Mouse (Mus musculus): Measurements from ENCODE around the gene Cox6a1. TPM values are rescaled to one million over a fixed set of nuclear protein-coding genes. Genes with fewer than 3 reads are reported as not detected.

Gene Cox6a1
- polyA plus RNA-seq, 1 experiment: 742 TPM

DNA sequence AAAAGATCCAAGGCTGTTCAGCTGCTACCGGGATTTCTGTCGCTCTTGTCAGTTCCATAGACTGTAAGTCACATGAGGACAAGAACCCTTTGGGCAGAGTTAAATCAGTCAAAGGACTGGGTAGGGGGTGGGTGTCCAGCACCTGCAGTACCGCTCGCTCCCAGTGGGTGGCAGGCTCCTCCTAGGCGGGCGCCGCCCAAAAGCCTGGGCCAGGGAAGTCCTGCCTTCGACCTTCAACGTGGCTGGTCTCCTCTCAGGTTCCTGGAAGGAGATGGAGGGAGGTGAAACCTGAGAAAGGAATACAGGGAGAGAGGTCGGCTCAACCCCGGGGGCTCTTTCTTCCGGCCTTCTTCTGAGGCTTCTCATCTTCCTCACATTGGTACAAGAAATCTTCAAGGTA lies 10.1 kb upstream of the Cox6a1 start:
- H3K4me3 ChIP-seq (replicated peaks): no peak overlapping the region
- no peaks in the 10 kb centered on the region for H3K36me3 ChIP-seq (ENCODE audit: control insufficient read depth)
- no peaks in the 10 kb centered on the region for H3K9me3 ChIP-seq (ENCODE audit: control insufficient read depth, low read length)
- H3K4me1 ChIP-seq (ENCODE audit: control insufficient read depth): no peaks in the 10 kb centered on the region; the same call in 1 of the 2 replicates
- TF ChIP-seq GATA1 (IDR thresholded peaks at IDR 0.05; ENCODE audit: low read length) (no peak), TAL1 (IDR thresholded peaks at IDR 0.05; ENCODE audit: low read length) (no peak)
- H3K27me3 ChIP-seq (ENCODE audit: control insufficient read depth): peaks cover 33% of the 10 kb centered on the region

DNA sequence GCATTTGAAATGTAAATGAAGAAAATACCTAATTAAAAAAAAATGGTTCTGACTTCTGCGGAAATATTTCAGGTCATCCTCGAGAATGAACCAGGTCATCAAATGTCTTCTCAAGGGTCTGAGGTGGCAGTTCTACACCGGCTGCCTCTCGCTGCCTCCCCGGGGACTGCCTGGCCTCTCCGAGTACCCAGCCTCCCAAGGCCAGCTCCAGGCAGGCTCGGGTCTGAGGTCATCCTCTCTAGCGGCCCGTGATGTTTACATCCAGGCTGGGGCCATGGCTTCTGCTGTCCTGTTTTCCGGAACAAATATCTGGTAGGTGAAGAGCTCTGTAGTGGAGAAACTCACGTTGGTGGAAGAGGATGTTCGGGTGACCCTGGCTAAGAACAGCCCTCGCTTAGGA lies 6.3 kb upstream of the Cox6a1 start:
- H3K4me3 ChIP-seq (replicated peaks): no peak overlapping the region
- no peaks in the 10 kb centered on the region for H3K36me3 ChIP-seq (ENCODE audit: control insufficient read depth)
- H3K9me3 ChIP-seq (ENCODE audit: control insufficient read depth, low read length): peaks cover 3% of the 10 kb centered on the region
- peaks cover 2% of the 10 kb centered on the region for H3K4me1 ChIP-seq (ENCODE audit: control insufficient read depth)
- no peak for TF ChIP-seq GATA1 (IDR thresholded peaks at IDR 0.05; ENCODE audit: low read length)
- TF ChIP-seq TAL1 (IDR thresholded peaks at IDR 0.05; ENCODE audit: low read length): no peak
- H3K27me3 ChIP-seq (ENCODE audit: control insufficient read depth): peaks cover 25% of the 10 kb centered on the region

DNA sequence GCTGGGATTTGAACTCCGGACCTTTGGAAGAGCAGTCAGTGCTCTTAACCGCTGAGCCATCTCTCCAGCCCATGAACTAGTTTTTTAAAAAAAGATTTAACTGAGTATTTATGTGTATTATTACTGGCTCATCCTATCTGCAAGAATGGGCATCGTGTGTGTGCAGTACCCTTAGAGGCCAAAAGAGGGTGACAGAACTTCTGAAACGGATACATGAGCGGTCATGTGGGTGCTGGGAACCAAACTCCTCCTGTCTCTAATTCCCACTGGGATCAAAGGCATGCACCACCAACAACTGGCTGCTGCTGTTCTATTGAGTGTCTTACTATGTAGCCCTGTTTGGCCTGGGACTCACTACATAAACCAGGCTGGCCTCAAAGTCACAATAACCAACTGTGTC lies 2.6 kb upstream of the Cox6a1 start:
- peaks cover 10% of the 10 kb centered on the region for H3K36me3 ChIP-seq (ENCODE audit: control insufficient read depth)
- no peak overlapping the region for H3K4me3 ChIP-seq (replicated peaks)
- peaks cover 3% of the 10 kb centered on the region for H3K9me3 ChIP-seq (ENCODE audit: control insufficient read depth, low read length)
- no peak for TF ChIP-seq GATA1 (IDR thresholded peaks at IDR 0.05; ENCODE audit: low read length)
- TF ChIP-seq TAL1 (IDR thresholded peaks at IDR 0.05; ENCODE audit: low read length): no peak
- peaks cover 26% of the 10 kb centered on the region for H3K4me1 ChIP-seq (ENCODE audit: control insufficient read depth)
- H3K27me3 ChIP-seq (ENCODE audit: control insufficient read depth): peaks cover 22% of the 10 kb centered on the region

DNA sequence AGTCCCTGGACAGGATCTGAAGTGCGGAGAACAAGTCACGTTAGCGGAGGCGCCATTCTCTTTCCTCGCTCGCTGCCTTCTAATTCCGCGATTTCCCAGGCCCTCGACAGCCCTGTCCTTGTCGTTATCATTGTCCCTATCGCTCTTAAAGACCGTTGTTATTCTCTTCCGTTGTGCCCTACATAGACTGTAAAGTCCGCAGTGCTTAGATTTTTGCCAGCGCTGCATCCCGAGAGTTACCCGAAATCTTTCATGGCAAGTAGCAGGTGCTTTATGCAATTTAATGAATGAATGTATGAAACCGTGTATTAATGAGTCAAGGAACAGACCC lies 409 bp upstream of the Cox6a1 start:
- Histone ChIP-seq H3K4me3 (replicated peaks) (peak overlapping the region; percentile 78), H3K36me3 (ENCODE audit: control insufficient read depth) (peaks cover 32% of the 10 kb centered on the region), H3K4me1 (ENCODE audit: control insufficient read depth) (peaks cover 37% of the 10 kb centered on the region), H3K27me3 (ENCODE audit: control insufficient read depth) (peaks cover 11% of the 10 kb centered on the region), H3K9me3 (ENCODE audit: control insufficient read depth, low read length) (peaks cover 3% of the 10 kb centered on the region)
- TF ChIP-seq GATA1 (IDR thresholded peaks at IDR 0.05; ENCODE audit: low read length) (peak; percentile 60), TAL1 (IDR thresholded peaks at IDR 0.05; ENCODE audit: low read length) (no peak)

DNA sequence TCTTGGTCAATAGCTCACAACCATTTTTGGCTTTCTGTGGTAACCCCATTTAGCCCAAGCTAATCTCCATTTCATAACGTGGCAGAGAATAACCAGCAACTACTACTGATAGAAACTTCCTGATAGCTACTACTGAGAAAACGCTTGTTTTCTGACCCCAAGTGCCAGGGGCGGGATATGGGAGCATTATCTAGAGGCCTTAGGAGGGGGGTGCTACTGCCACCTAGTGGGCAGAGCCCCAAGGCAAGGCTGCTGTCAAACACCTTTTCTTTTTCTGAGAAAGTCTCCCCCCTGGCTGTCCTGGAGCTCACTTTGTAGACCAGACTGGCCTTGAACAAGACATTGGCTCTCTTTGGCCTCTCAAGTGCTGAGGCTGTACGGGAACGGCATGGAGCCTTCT lies 1.2 kb downstream of the Cox6a1 start:
- Histone ChIP-seq H3K4me3 (replicated peaks) (peak overlapping the region; percentile 78), H3K4me1 (ENCODE audit: control insufficient read depth) (peaks cover 45% of the 10 kb centered on the region), H3K36me3 (ENCODE audit: control insufficient read depth) (peaks cover 48% of the 10 kb centered on the region), H3K27me3 (ENCODE audit: control insufficient read depth) (peaks cover 5% of the 10 kb centered on the region), H3K9me3 (ENCODE audit: control insufficient read depth, low read length) (peaks cover 3% of the 10 kb centered on the region)
- peak; percentile 41; the same call in 1 of the 2 replicates for TF ChIP-seq GATA1 (IDR thresholded peaks at IDR 0.05; ENCODE audit: low read length)
- TF ChIP-seq TAL1 (IDR thresholded peaks at IDR 0.05; ENCODE audit: low read length): no peak

DNA sequence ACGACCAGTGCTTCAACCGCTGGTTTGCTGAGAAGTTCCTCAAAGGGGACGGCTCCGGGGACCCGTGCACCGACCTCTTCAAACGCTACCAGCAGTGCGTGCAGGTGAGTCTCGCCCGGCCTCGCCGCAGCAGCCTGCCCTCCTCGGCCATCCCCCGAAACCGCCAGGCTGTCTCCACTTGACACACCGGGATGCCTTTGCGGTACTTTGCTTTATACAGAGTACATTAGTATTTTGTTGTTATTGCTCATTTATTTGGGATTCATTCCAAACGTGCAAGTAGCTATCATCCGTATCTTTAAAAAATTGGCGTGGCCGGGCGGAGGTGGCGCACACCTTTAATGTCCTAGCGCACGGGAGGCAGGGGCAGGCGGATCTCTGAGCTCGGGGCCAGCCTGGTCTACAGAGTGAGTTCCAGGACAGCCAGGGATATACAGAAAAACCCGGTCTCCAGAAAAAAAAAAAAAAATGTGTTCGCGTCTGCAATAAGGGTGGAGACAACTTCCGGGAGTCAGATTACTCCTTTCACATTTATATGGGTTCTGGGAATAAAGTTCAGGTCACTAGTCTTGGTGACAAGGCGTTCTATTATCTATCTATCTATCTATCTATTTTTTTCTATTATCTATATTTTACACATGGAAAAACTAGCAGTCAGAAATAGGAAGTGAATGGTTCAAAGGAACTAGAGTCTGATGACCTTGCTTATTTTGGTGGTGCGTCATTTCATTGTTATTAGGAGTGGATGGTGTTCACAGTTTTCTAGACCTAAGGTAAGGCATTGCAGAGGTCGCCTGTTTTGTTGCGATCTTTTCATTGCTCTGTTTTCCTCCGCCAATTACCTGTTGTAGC lies 7.2 kb downstream of the Cox6a1 start:
- Histone ChIP-seq H3K4me1 (ENCODE audit: control insufficient read depth) (peaks cover 62% of the 10 kb centered on the region), H3K4me3 (replicated peaks) (peak overlapping the region; percentile 83), H3K9me3 (ENCODE audit: control insufficient read depth, low read length) (no peaks in the 10 kb centered on the region), H3K27me3 (ENCODE audit: control insufficient read depth) (no peaks in the 10 kb centered on the region), H3K36me3 (ENCODE audit: control insufficient read depth) (peaks cover 71% of the 10 kb centered on the region)
- no peak for TF ChIP-seq GATA1 (IDR thresholded peaks at IDR 0.05; ENCODE audit: low read length)
- TF ChIP-seq TAL1 (IDR thresholded peaks at IDR 0.05; ENCODE audit: low read length): no peak

DNA sequence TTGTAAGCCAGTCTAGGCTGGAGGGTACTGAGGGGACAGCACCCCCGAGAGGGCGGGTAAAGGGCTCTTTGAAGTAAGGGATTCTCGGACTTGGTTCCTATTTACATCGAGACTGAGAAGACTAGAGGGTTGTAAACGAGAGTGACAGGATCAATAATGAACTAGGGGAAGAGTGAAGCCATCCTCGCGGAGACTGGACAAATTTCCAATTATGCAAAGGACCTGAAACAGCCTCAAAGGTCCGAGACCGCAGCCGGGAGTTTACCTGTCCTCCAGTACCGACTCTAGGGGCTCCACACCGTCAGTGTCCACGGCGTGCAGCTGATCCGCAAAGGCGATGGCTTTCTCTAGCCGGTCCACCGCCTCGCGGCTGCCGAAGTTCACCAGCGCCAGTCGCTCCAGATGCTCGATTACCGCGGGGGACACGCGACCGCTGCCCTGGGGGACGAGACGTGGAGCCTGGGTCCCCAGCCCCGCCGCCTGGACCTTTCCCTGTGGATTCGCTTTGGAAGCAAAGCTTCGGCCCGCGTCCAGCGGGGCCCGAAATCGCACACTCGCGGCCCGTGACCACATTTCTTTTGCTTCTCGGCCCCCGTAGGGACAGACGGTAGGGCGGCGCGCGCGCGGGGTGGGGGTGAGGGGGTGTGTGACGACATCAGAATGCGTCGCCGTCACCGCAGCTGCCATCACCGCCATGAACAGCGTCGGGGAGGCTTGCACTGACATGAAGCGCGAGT lies 8.0 kb downstream of the Cox6a1 start, which contains the start of the genes Gatc and Triap1:
TSS of gene Gatc (minus strand) at position 602 of the 737 bp plus-strand sequence.
TSS of gene Triap1 (plus strand) at position 649 of the 737 bp plus-strand sequence.
- H3K4me1 ChIP-seq (ENCODE audit: control insufficient read depth): peaks cover 62% of the 10 kb centered on the region
- peak within 1 kb of the TSS; percentile 83 for H3K4me3 ChIP-seq (replicated peaks)
- peaks cover 71% of the 10 kb centered on the region for H3K36me3 ChIP-seq (ENCODE audit: control insufficient read depth)
- H3K9me3 ChIP-seq (ENCODE audit: control insufficient read depth, low read length): no peaks in the 10 kb centered on the region
- no peaks in the 10 kb centered on the region for H3K27me3 ChIP-seq (ENCODE audit: control insufficient read depth)
- TF ChIP-seq GATA1 (IDR thresholded peaks at IDR 0.05; ENCODE audit: low read length) (no peak), TAL1 (IDR thresholded peaks at IDR 0.05; ENCODE audit: low read length) (no peak)

DNA sequence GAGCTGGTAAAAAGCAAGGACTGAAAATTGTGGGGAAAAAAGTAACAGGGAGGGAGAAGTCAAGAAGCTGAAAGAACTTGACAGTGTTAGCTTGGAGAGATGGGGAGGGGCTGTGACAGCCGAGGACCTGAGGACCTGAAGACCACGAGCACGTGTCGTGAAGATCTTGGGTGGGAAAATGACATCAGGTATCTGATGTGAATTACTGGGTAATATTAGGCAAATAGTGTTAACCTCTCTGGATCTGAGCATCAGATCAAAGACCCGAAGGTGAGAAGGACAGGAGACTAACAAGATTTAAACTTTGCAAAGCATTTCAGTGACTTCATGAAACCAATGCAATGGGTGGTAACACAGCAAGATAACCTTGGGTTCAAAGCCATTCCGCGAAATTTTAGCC lies 8.8 kb downstream of the Cox6a1 start:
- Histone ChIP-seq H3K4me1 (ENCODE audit: control insufficient read depth) (peaks cover 67% of the 10 kb centered on the region), H3K36me3 (ENCODE audit: control insufficient read depth) (peaks cover 71% of the 10 kb centered on the region), H3K9me3 (ENCODE audit: control insufficient read depth, low read length) (no peaks in the 10 kb centered on the region), H3K4me3 (replicated peaks) (peak overlapping the region; percentile 83), H3K27me3 (ENCODE audit: control insufficient read depth) (no peaks in the 10 kb centered on the region)
- TF ChIP-seq GATA1 (IDR thresholded peaks at IDR 0.05; ENCODE audit: low read length): no peak
- TF ChIP-seq TAL1 (IDR thresholded peaks at IDR 0.05; ENCODE audit: low read length): no peak

DNA sequence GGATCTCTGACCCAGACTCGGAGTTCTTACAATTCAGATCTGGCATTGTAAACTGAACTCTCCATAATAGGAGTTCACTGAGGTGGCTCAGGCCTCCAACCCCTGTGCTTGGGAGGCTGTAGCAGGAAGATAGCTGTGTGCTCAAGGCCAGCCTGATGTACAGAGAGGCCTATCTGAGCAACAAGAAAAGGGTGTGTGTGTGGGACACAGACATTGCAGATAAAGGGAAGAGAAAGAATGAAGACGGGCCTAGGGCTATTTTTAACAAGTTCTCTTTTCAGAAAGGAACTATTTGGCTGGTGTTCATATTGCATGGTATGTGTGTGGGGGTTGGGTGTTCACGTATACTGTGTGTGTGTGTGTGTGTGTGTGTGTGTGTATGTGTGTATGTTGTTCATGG lies 15.2 kb downstream of the Cox6a1 start:
- peak overlapping the region; percentile 45 for H3K4me3 ChIP-seq (replicated peaks)
- TF ChIP-seq TAL1 (IDR thresholded peaks at IDR 0.05; ENCODE audit: low read length) (peak; percentile 60), GATA1 (IDR thresholded peaks at IDR 0.05; ENCODE audit: low read length) (no peak)
- peaks cover 99% of the 10 kb centered on the region for H3K36me3 ChIP-seq (ENCODE audit: control insufficient read depth)

More for the DNA sequence above, 15.2 kb downstream of the Cox6a1 start:
- Histone ChIP-seq H3K4me1 (ENCODE audit: control insufficient read depth) (peaks cover 89% of the 10 kb centered on the region), H3K9me3 (ENCODE audit: control insufficient read depth, low read length) (no peaks in the 10 kb centered on the region), H3K27me3 (ENCODE audit: control insufficient read depth) (no peaks in the 10 kb centered on the region)
